Mouse (Mus musculus) stomach, embryonic 15.5 days (tissue): Measurements from ENCODE around the gene Ift140. TPM values are rescaled to one million over a fixed set of nuclear protein-coding genes. Genes with fewer than 3 reads are reported as not detected.
A peak's percentile ranks its signal among the peaks of the same experiment; 100 is the strongest.
"Not testable (repeated sequence)": the region's sequence is repeated elsewhere in the genome, so short reads cannot be mapped to it uniquely, and the experiment has no call there.

Experiments
- ATAC-seq: fragments of 200-750 bp; cut with Nextera tagmentation; 2 replicates; pipeline ENCODE4 v1.8.0; 2017; ENCODE audit warnings: low read depth, moderate number of reproducible peaks, moderate TSS enrichment; ENCODE audit not compliant: insufficient read depth, low FRiP score
- H3K27ac ChIP-seq: fragments of 300-500 bp; sonication (generic); 2 replicates; pipeline ENCODE4 v1.5.1; 2015; ENCODE audit warnings: mild to moderate bottlenecking, inconsistent platforms
- H3K27me3 ChIP-seq: fragments of 300-500 bp; sonication (generic); replicated peaks from 2 replicates; pipeline ENCODE4 v1.6.1; 2015; ENCODE audit warnings: inconsistent platforms
- H3K36me3 ChIP-seq: fragments of 300-500 bp; sonication (generic); 2 replicates; pipeline ENCODE4 v1.6.1; 2015; ENCODE audit warnings: inconsistent platforms
- H3K4me1 ChIP-seq: fragments of 300-500 bp; sonication (generic); 2 replicates; pipeline ENCODE4 v1.6.1; 2015; ENCODE audit warnings: inconsistent platforms
- H3K4me2 ChIP-seq: fragments of 300-500 bp; sonication (generic); 2 replicates; pipeline ENCODE4 v1.6.1; 2015; ENCODE audit warnings: mild to moderate bottlenecking, inconsistent platforms
- H3K4me3 ChIP-seq: fragments of 300-500 bp; sonication (generic); replicated peaks from 2 replicates; pipeline ENCODE4 v1.5.1; 2015; ENCODE audit warnings: inconsistent platforms
- H3K9ac ChIP-seq: fragments of 300-500 bp; sonication (generic); 2 replicates; pipeline ENCODE4 v1.6.1; 2015; ENCODE audit warnings: inconsistent platforms
- H3K9me3 ChIP-seq: fragments of 300-500 bp; sonication (generic); 2 replicates; pipeline ENCODE4 v1.6.1; 2016; ENCODE audit warnings: inconsistent platforms
- WGBS: fragments of 180-500 bp; shearing (Covaris S2); methylation state at CpG from one replicate; pipeline ENCODE4 v1.1.7; 2015; 5-methylcytosine and 5-hydroxymethylcytosine counted together
- polyA plus RNA-seq: library from polyadenylated mRNA; unstranded; fragments of >200 nt; fragmentation: Nextera tagmentation; extraction: Ambion mirVana; gene quantifications from 2 replicates; pipeline ENCODE4 v1.2.1, GENCODE M21; 2015

The Ift140 gene
- polyA plus RNA-seq, 1 experiment from 2014 or later: 21.6 TPM

GRCm38 (mm10) chr17:25125442-25126060, 109.7 kb downstream of the Ift140 start:
- 72% methylated on average over 3 of the region's 3 CpGs for WGBS
- ATAC-seq, H3K9me3 ChIP-seq, H3K27me3 ChIP-seq, H3K4me3 ChIP-seq, H3K36me3 ChIP-seq, H3K27ac ChIP-seq, H3K4me1 ChIP-seq, H3K4me2 ChIP-seq, H3K9ac ChIP-seq: not testable (repeated sequence)

DNA sequence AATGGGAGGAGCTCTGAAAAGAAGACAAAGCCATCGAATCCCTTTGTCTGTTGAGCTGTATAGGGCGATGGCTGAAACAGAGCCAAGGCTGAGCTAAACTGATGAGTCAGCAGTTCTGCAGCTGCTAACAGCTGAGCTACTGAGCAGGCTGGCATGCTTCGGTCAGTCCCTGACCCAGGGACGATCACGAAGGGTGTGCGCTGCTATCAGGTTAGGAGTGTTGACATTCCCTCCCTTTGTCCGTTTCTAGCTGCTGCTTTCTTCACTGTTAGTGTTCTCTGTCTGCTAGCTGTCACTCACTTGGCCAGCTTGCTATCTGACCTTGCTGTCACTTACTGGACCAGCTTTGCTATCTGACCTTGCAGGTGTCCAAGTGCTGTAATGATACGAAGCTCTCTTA, 111.2 kb downstream of the Ift140 start:
- 37% methylated on average over 8 of the region's 8 CpGs for WGBS
- Histone ChIP-seq H3K27ac (no peak overlapping the region), H3K27me3 (no peaks in the 10 kb centered on the region), H3K4me1 (0 out of 2 replicates have a peak, but pooled peaks cover 3% of the 10 kb centered on the region), H3K9me3 (no peaks in the 10 kb centered on the region), H3K9ac (no peak overlapping the region), H3K4me3 (no peak overlapping the region), H3K36me3 (no peaks in the 10 kb centered on the region), H3K4me2 (no peak overlapping the region)
- peak; percentile 59; the same call in 1 of the 2 replicates for ATAC-seq

- Histone ChIP-seq H3K9ac (no peak overlapping the region), H3K4me3 (no peak overlapping the region), H3K4me2 (no peak overlapping the region), H3K9me3 (no peaks in the 10 kb centered on the region), H3K27ac (no peak overlapping the region), H3K36me3 (no peaks in the 10 kb centered on the region), H3K4me1 (0 out of 2 replicates have a peak, but pooled peaks cover 3% of the 10 kb centered on the region), H3K27me3 (no peaks in the 10 kb centered on the region)
- 57% methylated on average over 9 of the region's 9 CpGs for WGBS
- ATAC-seq: no peak
Measured at GRCm38 (mm10) chr17:25127681-25128080, 111.8 kb downstream of the Ift140 start.

GRCm38 (mm10) chr17:25130060-25130459, 114.2 kb downstream of the Ift140 start:
- WGBS: 77% methylated on average over 1 of the region's 1 CpGs
- no peaks in the 10 kb centered on the region for H3K36me3 ChIP-seq
- no peak for ATAC-seq

DNA sequence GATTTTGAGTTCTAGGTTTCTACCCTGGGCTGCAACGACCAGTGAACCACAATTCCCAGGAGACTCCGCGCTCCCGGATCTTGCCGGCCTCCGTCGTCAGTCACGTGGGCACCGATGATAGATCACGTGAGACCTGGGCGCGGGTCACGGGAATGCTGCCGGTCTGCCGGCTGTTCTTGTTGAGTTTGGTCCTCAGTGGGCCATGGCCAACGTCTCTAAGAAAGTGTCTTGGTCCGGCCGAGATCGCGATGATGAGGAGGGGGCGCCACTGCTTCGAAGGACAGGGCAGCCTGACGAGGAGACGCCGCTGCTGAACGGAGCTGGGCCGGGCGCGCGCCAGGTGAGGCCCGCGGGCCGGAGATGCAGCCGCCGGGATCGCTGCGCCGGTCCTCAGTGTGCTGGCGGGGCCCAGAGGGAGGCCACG, 117.4 kb downstream of the Ift140 start, which contains the start of gene Clcn7:
Gene Clcn7 (plus strand): TSS at position 117 of the 424 bp plus-strand sequence.
- H3K4me3 ChIP-seq: peak within 1 kb of the TSS; percentile 87
- under 1% methylated on average over 40 of the region's 40 CpGs for WGBS
- H3K9me3 ChIP-seq: no peaks in the 10 kb centered on the region
- peaks cover 8% of the 10 kb centered on the region for H3K4me1 ChIP-seq
- peak within 1 kb of the TSS; percentile 63 for H3K4me2 ChIP-seq
- no peaks in the 10 kb centered on the region for H3K36me3 ChIP-seq
- peak within 1 kb of the TSS; percentile 77 for H3K9ac ChIP-seq
- no peaks in the 10 kb centered on the region for H3K27me3 ChIP-seq
- peak; percentile 93 for ATAC-seq
- no peak within 1 kb of the TSS for H3K27ac ChIP-seq

More at GRCm38 (mm10) chr17:25130060-25130459, 114.2 kb downstream of the Ift140 start:
- Histone ChIP-seq H3K9ac (no peak overlapping the region), H3K27ac (no peak overlapping the region), H3K27me3 (no peaks in the 10 kb centered on the region), H3K4me3 (no peak overlapping the region), H3K4me2 (no peak overlapping the region), H3K9me3 (no peaks in the 10 kb centered on the region), H3K4me1 (peaks cover 11% of the 10 kb centered on the region)

DNA sequence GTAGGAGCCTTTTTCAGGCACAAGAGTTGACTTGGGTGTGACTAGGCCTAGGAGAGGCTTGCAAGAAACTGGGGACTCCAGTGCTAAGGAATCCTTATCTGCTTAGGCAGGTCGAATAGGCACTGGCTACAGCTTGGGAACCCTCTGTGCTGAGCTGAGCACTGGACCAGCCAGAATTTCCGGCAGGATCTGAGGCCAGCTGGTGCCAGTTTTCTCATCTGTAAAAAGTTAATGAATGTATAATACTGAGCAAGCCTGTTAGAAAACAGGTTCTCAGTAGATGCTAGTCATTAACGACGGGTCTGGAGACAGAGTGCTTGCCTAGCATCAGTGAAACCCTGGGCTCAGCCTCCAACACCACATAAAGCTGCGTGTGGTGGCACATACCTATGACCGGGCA, 119.7 kb downstream of the Ift140 start:
- Histone ChIP-seq H3K4me3 (no peak overlapping the region), H3K27me3 (no peaks in the 10 kb centered on the region), H3K36me3 (no peaks in the 10 kb centered on the region), H3K9me3 (no peaks in the 10 kb centered on the region), H3K4me2 (no peak overlapping the region), H3K27ac (no peak overlapping the region), H3K4me1 (peaks cover 8% of the 10 kb centered on the region), H3K9ac (no peak overlapping the region)
- no peak for ATAC-seq
- WGBS: 84% methylated on average over 6 of the region's 6 CpGs

DNA sequence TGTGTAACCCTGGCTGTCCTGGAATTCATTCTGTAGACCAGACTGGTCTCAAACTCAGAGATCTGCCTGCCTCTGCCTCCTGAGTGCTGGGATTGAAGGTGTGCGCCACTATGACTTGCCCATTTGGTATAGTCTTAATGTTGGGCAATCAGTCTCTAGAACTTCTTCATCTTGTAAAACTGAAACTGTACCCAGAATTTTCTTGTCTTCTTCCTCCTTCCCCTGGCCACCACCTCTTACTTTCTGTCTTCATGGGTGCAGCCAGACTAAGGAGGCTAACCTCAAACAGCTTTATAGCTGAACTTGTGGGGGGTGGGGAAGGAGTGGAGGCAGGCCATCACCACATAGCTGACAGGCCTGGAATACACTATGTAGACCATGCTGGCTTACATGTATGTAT, 122.9 kb downstream of the Ift140 start:
- Histone ChIP-seq H3K9ac (no peak overlapping the region), H3K36me3 (no peaks in the 10 kb centered on the region), H3K27me3 (no peaks in the 10 kb centered on the region), H3K4me2 (no peak overlapping the region), H3K9me3 (no peaks in the 10 kb centered on the region), H3K27ac (no peak overlapping the region), H3K4me3 (no peak overlapping the region), H3K4me1 (peaks cover 8% of the 10 kb centered on the region)
- WGBS: 92% methylated on average over 1 of the region's 1 CpGs
- no peak for ATAC-seq

DNA sequence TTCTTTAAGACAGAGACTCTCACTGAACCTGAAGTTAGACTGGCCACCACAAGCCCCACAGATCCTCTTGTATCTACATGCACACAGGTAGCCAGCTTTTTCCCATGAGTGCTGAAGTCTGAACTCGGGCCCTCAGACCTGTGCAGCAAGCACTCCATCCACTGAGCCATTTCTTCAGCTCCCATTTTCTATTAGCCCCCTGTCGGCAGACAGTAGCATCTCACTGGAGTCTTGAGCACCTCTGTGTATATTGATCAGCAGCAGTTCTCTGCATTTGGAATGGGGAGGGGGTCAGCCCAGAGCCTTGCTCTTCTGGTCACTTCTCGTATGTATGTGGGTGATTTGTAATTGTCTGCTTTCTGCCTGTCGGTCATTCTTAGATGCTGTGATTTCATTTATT, 124.1 kb downstream of the Ift140 start:
- no peak overlapping the region for H3K4me3 ChIP-seq
- H3K9me3 ChIP-seq: no peaks in the 10 kb centered on the region
- no peak for ATAC-seq
- WGBS: 58% methylated on average over 4 of the region's 4 CpGs
- H3K27ac ChIP-seq: no peak overlapping the region
- H3K4me2 ChIP-seq: no peak overlapping the region
- H3K27me3 ChIP-seq: no peaks in the 10 kb centered on the region
- no peaks in the 10 kb centered on the region for H3K36me3 ChIP-seq
- H3K9ac ChIP-seq: no peak overlapping the region
- no peaks in the 10 kb centered on the region for H3K4me1 ChIP-seq

Other genes starting within 250 kb of the Ift140 start
- 0.08 TPM in 1 of 2 replicates, not detected in the other for gene Meiob, start 211.8 kb upstream of the Ift140 start, polyA plus RNA-seq
- 49.1 and 49.3 TPM in 2 replicates for gene Hagh, start 175.9 kb upstream of the Ift140 start, polyA plus RNA-seq
- gene Fahd1, start 165.7 kb upstream of the Ift140 start, polyA plus RNA-seq: 34.5 and 35.4 TPM in 2 replicates
- 3.9 and 4.0 TPM in 2 replicates for gene Igfals, start 150.1 kb upstream of the Ift140 start, polyA plus RNA-seq
- 49.0 and 49.6 TPM in 2 replicates for gene Nubp2, start 129.7 kb upstream of the Ift140 start, polyA plus RNA-seq
- 32.1 and 32.5 TPM in 2 replicates for gene Spsb3, start 129.4 kb upstream of the Ift140 start, polyA plus RNA-seq
- gene Eme2, start 121.0 kb upstream of the Ift140 start, polyA plus RNA-seq: 26.3 and 29.3 TPM in 2 replicates
- gene Mrps34, start 121.0 kb upstream of the Ift140 start, polyA plus RNA-seq: 102 and 112 TPM in 2 replicates
- gene Nme3, start 119.6 kb upstream of the Ift140 start, polyA plus RNA-seq: 77.5 and 79.8 TPM in 2 replicates
- gene Mapk8ip3, start 79.1 kb upstream of the Ift140 start, polyA plus RNA-seq: 29.2 and 31.3 TPM in 2 replicates
- gene Jpt2, start 55.4 kb upstream of the Ift140 start, polyA plus RNA-seq: 183 and 204 TPM in 2 replicates
- gene Cramp1l, start 297 bp upstream of the Ift140 start, polyA plus RNA-seq: 7.1 and 7.6 TPM in 2 replicates
- 23.5 and 23.7 TPM in 2 replicates for gene Tmem204, start 67.5 kb downstream of the Ift140 start, polyA plus RNA-seq
- gene Telo2, start 99.9 kb downstream of the Ift140 start, polyA plus RNA-seq: 38.6 and 40.2 TPM in 2 replicates
- 0.12 and 0.36 TPM in 2 replicates for gene Ptx4, start 104.7 kb downstream of the Ift140 start, polyA plus RNA-seq
- gene Clcn7, start 117.3 kb downstream of the Ift140 start, polyA plus RNA-seq: 18.1 and 21.1 TPM in 2 replicates
- 0.46 and 0.62 TPM in 2 replicates for gene Ccdc154, start 146.4 kb downstream of the Ift140 start, polyA plus RNA-seq
- gene Gm38655, start 159.4 kb downstream of the Ift140 start, polyA plus RNA-seq: 4.3 and 8.4 TPM in 2 replicates
- 34.1 and 35.5 TPM in 2 replicates for gene BC003965, start 168.5 kb downstream of the Ift140 start, polyA plus RNA-seq
- gene Unkl, start 172.3 kb downstream of the Ift140 start, polyA plus RNA-seq: 7.2 TPM in 2 replicates
- 41.9 and 44.2 TPM in 2 replicates for gene Gnptg, start 224.0 kb downstream of the Ift140 start, polyA plus RNA-seq
- gene Tsr3, start 224.1 kb downstream of the Ift140 start, polyA plus RNA-seq: 42.8 and 43.1 TPM in 2 replicates
- gene Baiap3, start 240.3 kb downstream of the Ift140 start, polyA plus RNA-seq: 3.3 and 7.2 TPM in 2 replicates